Mouse (Mus musculus) heart, postnatal 0 days (tissue): ENCODE data around the gene Cnn3. TPM values are rescaled to one million over a fixed set of nuclear protein-coding genes. Genes with fewer than 3 reads are reported as not detected.

ENCODE experiments used
- ATAC-seq: fragments of 200-750 bp; cut with Nextera tagmentation; 2 replicates; pipeline ENCODE4 v1.8.0; 2017; ENCODE audit warnings: low read depth, moderate number of reproducible peaks, moderate library complexity; ENCODE audit not compliant: insufficient read depth
- DNase-seq: peaks from one replicate; pipeline ENCODE4 v3.0.0-alpha.2; 2016; ENCODE audit warnings: low spot score
- H3K27ac ChIP-seq: fragments of 300-500 bp; sonication (generic); 2 replicates; pipeline ENCODE4 v1.5.1; 2014; ENCODE audit warnings: low read depth, mild to moderate bottlenecking
- H3K27me3 ChIP-seq: fragments of 300-500 bp; sonication (generic); 2 replicates; pipeline ENCODE4 v1.6.1; 2014; ENCODE audit warnings: low read length, mixed read lengths; ENCODE audit not compliant: control insufficient read depth, insufficient read depth
- H3K36me3 ChIP-seq: fragments of 300-500 bp; sonication (generic); replicated peaks from 2 replicates; pipeline ENCODE4 v1.6.1; 2014; ENCODE audit warnings: low read length, mixed read lengths; ENCODE audit not compliant: control insufficient read depth, insufficient read depth
- H3K4me1 ChIP-seq: fragments of 300-500 bp; sonication (generic); 2 replicates; pipeline ENCODE4 v1.6.1; 2014; ENCODE audit warnings: antibody characterized with exemption; ENCODE audit not compliant: control insufficient read depth, insufficient read depth
- H3K4me2 ChIP-seq: fragments of 300-500 bp; sonication (generic); 2 replicates; pipeline ENCODE4 v1.6.1; 2014; ENCODE audit warnings: low read depth, mild to moderate bottlenecking, low read length, moderate library complexity
- H3K4me3 ChIP-seq: fragments of 300-500 bp; sonication (generic); 2 replicates; pipeline ENCODE4 v1.5.1; 2014; ENCODE audit warnings: low read depth, low read length
- H3K9ac ChIP-seq: fragments of 300-500 bp; sonication (generic); replicated peaks from 2 replicates; pipeline ENCODE4 v1.6.1; 2014; ENCODE audit warnings: low read depth, low read length, mixed read lengths
- H3K9me3 ChIP-seq: fragments of 300-500 bp; sonication (generic); replicated peaks from 2 replicates; pipeline ENCODE4 v1.6.1; 2016; ENCODE audit warnings: low read length; ENCODE audit not compliant: control insufficient read depth
- CTCF ChIP-seq: IDR thresholded peaks from 2 replicates; pipeline ENCODE4 v1.5.1; 2016; ENCODE audit warnings: antibody characterized with exemption, control low read depth, low read depth
- EP300 ChIP-seq: IDR thresholded peaks from 2 replicates; pipeline ENCODE4 v1.6.1; 2016; ENCODE audit warnings: antibody characterized with exemption, low read depth
- WGBS: fragments of 180-500 bp; shearing (Covaris S2); extraction: QIAGEN DNeasy Blood & Tissue Kit; methylation state at CpG from one replicate; pipeline ENCODE4 v1.1.7; 2014; 5-methylcytosine and 5-hydroxymethylcytosine counted together
- polyA plus RNA-seq: library from polyadenylated mRNA; unstranded; fragments of >200 nt; fragmentation: Nextera tagmentation; extraction: Ambion mirVana; gene quantifications from 2 replicates; pipeline ENCODE4 v1.2.1, GENCODE M21; 2015
- total RNA-seq: library from RNA; depleted of rRNA; stranded (reverse); fragments of >200 nt; gene quantifications from 2 replicates; pipeline ENCODE4 v1.2.3, GENCODE M21; 2014; ENCODE audit warnings: low replicate concordance

Cnn3 gene
- total and polyA plus RNA-seq, 2 experiments from 2014 or later: 132 to 190 TPM

DNA sequence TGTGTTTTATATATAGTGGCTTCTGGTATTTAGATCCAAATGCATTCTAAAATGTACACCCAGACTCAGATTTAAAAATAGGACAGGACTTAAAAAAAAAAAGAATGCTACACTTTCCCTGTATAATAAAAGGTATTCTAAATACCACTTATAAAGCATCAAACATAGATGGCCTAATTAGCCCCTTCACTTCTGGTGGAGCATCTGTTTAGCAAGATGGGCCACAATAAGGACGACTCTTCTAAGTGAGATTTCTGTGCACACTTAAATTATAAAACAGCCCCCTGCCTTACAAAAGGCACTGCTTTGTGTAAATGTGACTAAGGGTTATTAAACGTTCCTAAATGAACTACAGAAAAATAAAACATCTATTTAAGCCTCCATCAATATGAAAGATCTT is 58.9 kb downstream of the Cnn3 start:
- no peak overlapping the region for H3K27ac ChIP-seq
- H3K9me3 ChIP-seq: no peaks in the 10 kb centered on the region
- no peaks in the 10 kb centered on the region for H3K27me3 ChIP-seq
- TF ChIP-seq EP300 (no peak), CTCF (no peak)
- no peak overlapping the region for H3K9ac ChIP-seq
- H3K4me1 ChIP-seq: peaks cover 12% of the 10 kb centered on the region
- no peak overlapping the region for H3K4me3 ChIP-seq
- H3K4me2 ChIP-seq: no peak overlapping the region
- no peaks in the 10 kb centered on the region for H3K36me3 ChIP-seq
- DNase-seq (no peak), ATAC-seq (no peak)
- 81% methylated on average over 2 of the region's 2 CpGs for WGBS

DNA sequence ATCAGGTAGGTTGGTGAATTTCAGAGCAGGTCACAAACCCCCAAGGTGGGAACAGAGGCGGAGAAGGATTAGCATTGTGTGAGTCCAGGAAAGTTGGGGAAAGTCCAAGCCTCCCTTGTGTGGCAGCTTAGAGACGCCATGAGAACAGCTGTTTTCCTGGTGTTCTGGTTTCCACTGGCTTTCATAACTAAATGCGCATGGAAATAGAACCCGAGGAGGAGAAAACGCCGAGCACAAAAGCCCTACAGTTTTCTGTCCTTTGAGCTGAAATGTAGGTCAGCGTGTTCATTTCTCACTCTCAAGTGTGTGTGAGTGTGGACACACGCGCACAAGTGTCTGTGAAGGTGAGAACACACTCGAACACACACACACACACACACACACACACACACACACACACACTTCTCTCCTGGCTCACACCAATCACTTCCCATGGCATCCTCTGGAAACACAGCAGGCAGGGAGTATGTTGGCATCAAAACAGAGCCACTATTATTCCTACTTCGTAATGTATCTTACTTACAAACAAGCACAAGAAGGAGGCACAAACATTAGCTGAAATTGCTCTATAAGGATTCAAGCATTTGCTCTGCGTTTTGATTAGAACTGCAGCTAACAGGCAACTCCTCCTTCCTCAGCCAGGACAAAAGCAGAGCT is 63.3 kb downstream of the Cnn3 start:
- Histone ChIP-seq H3K36me3 (no peaks in the 10 kb centered on the region), H3K4me2 (no peak overlapping the region), H3K9me3 (no peaks in the 10 kb centered on the region), H3K4me3 (no peak overlapping the region), H3K4me1 (peaks cover 12% of the 10 kb centered on the region), H3K27ac (peak overlapping the region; percentile 21), H3K9ac (no peak overlapping the region), H3K27me3 (no peaks in the 10 kb centered on the region)
- 56% methylated on average over 12 of the region's 12 CpGs for WGBS
- ATAC-seq (no peak), DNase-seq (peak; percentile 32)
- TF ChIP-seq CTCF: no peak
- TF ChIP-seq EP300: no peak

DNA sequence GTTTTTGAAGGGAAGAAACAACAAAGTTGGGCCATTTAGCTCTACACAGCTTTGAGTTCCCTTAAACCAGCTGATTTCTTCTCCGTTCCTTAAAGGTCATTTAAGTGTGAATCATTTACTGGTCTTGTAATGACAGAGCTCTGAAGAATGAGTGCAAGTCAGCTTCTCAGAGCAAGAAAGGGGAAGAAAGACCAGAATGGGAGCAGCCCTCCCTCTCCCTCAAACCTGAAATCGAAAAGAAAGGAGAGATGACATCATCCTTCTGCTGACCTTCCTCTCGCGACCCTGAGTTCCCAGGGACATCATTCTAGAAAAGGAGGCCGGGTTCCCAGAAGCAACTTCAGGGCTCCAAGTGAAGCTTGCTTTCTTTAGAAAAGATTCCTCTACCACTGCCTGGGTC is 64.6 kb downstream of the Cnn3 start:
- WGBS: 47% methylated on average over 5 of the region's 5 CpGs
- H3K27ac ChIP-seq: no peak overlapping the region
- no peak overlapping the region for H3K4me2 ChIP-seq
- DNase-seq (peak; percentile 10), ATAC-seq (no peak)
- H3K36me3 ChIP-seq: no peaks in the 10 kb centered on the region
- no peak for TF ChIP-seq EP300
- no peak for TF ChIP-seq CTCF
- no peaks in the 10 kb centered on the region for H3K27me3 ChIP-seq
- no peak overlapping the region for H3K4me3 ChIP-seq
- no peaks in the 10 kb centered on the region for H3K9me3 ChIP-seq
- H3K4me1 ChIP-seq: peaks cover 12% of the 10 kb centered on the region
- no peak overlapping the region for H3K9ac ChIP-seq

DNA sequence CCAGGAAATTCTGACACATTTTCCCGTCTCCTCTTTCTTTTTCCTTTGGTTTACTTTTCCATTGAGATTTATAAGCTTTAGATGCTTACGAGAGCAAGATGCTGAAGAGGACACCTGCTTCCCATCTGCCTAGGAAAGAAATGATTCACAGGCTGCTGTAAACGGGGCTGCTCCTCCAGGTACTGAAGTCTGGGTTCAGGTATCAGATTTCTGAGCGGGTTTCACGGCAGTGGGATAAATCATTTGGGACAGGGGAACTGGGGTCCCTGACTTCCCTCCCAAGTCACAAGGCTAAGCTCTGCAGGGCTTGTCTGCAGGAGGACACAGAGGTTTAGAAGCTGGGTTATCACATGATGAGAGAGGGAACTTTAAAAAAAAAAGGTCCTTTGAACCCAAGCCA is 65.7 kb downstream of the Cnn3 start:
- 67% methylated on average over 5 of the region's 5 CpGs for WGBS

DNA sequence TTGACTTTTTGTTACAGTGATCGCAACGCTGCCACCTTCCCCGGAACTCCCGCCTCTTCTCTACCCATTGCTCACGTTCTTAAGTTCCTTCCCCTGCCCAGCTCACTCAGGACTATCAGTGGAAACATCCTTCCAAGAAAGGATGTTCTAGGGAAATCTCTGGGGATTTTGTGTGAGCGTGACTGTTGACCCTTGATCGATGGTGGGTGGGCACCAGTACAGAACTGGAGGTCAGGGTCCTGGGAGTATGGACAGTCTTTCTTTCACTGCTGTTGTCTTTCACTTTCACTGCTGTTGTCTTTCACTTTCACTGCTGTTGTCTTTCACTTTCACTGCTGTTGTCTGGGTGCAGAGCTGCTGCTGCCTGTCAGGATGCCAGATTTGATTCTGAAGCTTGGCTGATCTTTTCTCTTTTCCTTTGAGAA is 67.7 kb downstream of the Cnn3 start:
- no peak overlapping the region for H3K27ac ChIP-seq
- no peaks in the 10 kb centered on the region for H3K36me3 ChIP-seq
- no peak overlapping the region for H3K4me3 ChIP-seq
- H3K9ac ChIP-seq: no peak overlapping the region
- peaks cover 12% of the 10 kb centered on the region for H3K4me1 ChIP-seq
- H3K4me2 ChIP-seq: no peak overlapping the region
- no peaks in the 10 kb centered on the region for H3K27me3 ChIP-seq
- no peak for DNase-seq
- TF ChIP-seq EP300 (no peak), CTCF (no peak)
- 72% methylated on average over 7 of the region's 7 CpGs for WGBS
- H3K9me3 ChIP-seq: no peaks in the 10 kb centered on the region
- ATAC-seq: no peak

More for the DNA sequence above, 65.7 kb downstream of the Cnn3 start:
- no peak for TF ChIP-seq CTCF
- TF ChIP-seq EP300: no peak
- no peaks in the 10 kb centered on the region for H3K27me3 ChIP-seq
- no peak for DNase-seq
- no peak for ATAC-seq
- peaks cover 12% of the 10 kb centered on the region for H3K4me1 ChIP-seq
- no peak overlapping the region for H3K4me2 ChIP-seq
- no peak overlapping the region for H3K9ac ChIP-seq
- H3K36me3 ChIP-seq: no peaks in the 10 kb centered on the region
- H3K9me3 ChIP-seq: no peaks in the 10 kb centered on the region
- no peak overlapping the region for H3K27ac ChIP-seq
- no peak overlapping the region for H3K4me3 ChIP-seq

DNA sequence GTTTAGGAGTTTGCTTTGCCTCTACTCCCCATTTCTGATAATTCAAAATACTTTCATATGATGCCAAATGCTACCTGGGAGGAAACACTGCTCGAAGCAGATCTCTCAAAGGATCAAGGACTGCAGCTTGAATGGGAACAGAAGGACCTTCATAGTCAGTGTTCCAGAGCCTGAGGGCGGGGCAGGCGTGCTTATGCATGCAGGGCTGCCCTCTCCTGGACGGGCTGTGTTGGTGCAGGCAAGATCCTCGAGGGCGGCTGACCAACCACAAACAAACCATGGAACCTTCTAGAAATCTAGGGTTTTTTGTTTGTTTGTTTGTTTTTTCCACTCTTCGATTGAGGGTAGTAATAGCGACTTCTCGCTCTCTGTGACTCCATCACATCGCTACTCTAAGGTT is 73.9 kb downstream of the Cnn3 start:
- H3K9ac ChIP-seq: no peak overlapping the region

More for the DNA sequence above, 73.9 kb downstream of the Cnn3 start:
- WGBS: 35% methylated on average over 10 of the region's 10 CpGs
- peaks cover 4% of the 10 kb centered on the region; the same call in 1 of the 2 replicates for H3K4me1 ChIP-seq
- no peaks in the 10 kb centered on the region for H3K36me3 ChIP-seq
- no peaks in the 10 kb centered on the region for H3K27me3 ChIP-seq
- H3K4me3 ChIP-seq: no peak overlapping the region
- ATAC-seq (peak; percentile 69; the same call in 1 of the 2 replicates), DNase-seq (peak; percentile 71)
- H3K27ac ChIP-seq: no peak overlapping the region
- no peak overlapping the region for H3K4me2 ChIP-seq
- H3K9me3 ChIP-seq: no peaks in the 10 kb centered on the region
- TF ChIP-seq EP300 (no peak), CTCF (peak; percentile 98)
